ENCODE assay signal across 8 mouse cellular contexts in the genomic region with DNA sequence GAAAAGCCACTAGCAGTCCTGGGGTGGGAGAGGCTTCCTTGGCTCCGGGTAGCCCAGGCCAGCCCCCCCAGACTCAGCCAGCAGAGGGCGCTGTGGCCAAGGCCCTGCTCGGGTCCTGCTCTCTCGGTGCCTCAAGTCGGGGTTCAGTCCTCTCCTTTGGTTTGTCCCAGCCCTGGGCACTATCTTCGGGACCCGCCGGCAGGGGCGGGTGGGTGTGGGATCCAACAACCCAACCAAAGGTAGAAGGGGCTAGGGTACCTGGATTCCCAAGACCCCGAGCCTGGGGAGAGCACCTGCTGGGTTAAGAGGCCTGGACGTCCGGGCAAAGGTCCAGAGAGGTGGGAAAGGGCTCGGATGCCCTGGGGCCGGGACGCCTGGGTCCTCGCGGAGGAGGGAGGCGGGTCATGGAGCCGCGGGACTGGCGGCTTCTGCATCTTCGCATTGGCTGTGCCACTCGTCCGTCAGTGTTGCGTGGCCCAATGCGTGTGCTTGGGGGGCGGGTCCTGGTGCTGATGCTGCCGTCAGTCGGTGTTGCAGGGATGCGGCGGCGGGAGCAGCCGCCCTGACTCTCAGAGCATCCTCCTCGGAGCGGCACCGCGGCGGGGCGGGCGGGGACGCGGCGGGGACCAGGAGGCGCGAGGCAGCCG. TPM values are rescaled to one million over a fixed set of nuclear protein-coding genes. Genes with fewer than 3 reads are reported as not detected.
DNase-seq lines count a peak whose midpoint lies in the region; ATAC-seq and TF ChIP-seq lines count a peak whose summit lies in the region.

A gene (plus strand): TSS at position 499 of the 647 bp plus-strand sequence.

- peak within 1 kb of the TSS; percentile 92 for H3K4me2 ChIP-seq in embryonic facial prominence, embryonic 12.5 days (replicated peaks)
- H3K4me2 ChIP-seq in limb, embryonic 11.5 days (ENCODE audit: low read depth, severe bottlenecking): peak within 1 kb of the TSS; percentile 66
- H3K4me2 ChIP-seq in midbrain, embryonic 14.5 days (ENCODE audit: low read length): peak within 1 kb of the TSS; percentile 81

- H3K9ac ChIP-seq in embryonic facial prominence, embryonic 12.5 days: peak within 1 kb of the TSS; percentile 52
- no peak within 1 kb of the TSS for H3K9ac ChIP-seq in limb, embryonic 11.5 days (ENCODE audit: low read length)
- peak within 1 kb of the TSS; percentile 95 for H3K9ac ChIP-seq in midbrain, embryonic 14.5 days (replicated peaks; ENCODE audit: low read length)

- peak; percentile 75 for DNase-seq in 3T3-L1 (ENCODE audit: low read depth, low spot score)
- DNase-seq in adrenal gland, postnatal 25 days: peak; percentile 86
- peak; percentile 88 to 91 for DNase-seq in heart, adult 18-20 months
- DNase-seq in kidney, adult 2 months: peak; percentile 85
- DNase-seq in limb, embryonic 11.5 days (ENCODE audit: low spot score): peak; percentile 91
- peak; percentile 97 for DNase-seq in midbrain, embryonic 14.5 days
- peak; percentile 68 for DNase-seq in spleen, adult 12 weeks (ENCODE audit: low spot score)

- H3K27ac ChIP-seq in embryonic facial prominence, embryonic 12.5 days: 0 out of 2 replicates have a peak within 1 kb of the TSS, but pooled peaks have one; percentile 11
- no peak within 1 kb of the TSS for H3K27ac ChIP-seq in kidney, adult 2 months (ENCODE audit: insufficient read depth, low read depth, low read length)
- no peak within 1 kb of the TSS for H3K27ac ChIP-seq in limb, embryonic 11.5 days (replicated peaks; ENCODE audit: low read depth, low read length)
- peak within 1 kb of the TSS; percentile 84 for H3K27ac ChIP-seq in midbrain, embryonic 14.5 days (replicated peaks; ENCODE audit: low read depth, low read length)

- peak within 1 kb of the TSS; percentile 51 for H3K4me3 ChIP-seq in embryonic facial prominence, embryonic 12.5 days
- H3K4me3 ChIP-seq in kidney, adult 2 months (ENCODE audit: insufficient read depth, low read depth, low read length): peak within 1 kb of the TSS; percentile 47
- H3K4me3 ChIP-seq in limb, embryonic 11.5 days (ENCODE audit: low read depth, low read length): peak within 1 kb of the TSS; percentile 37
- H3K4me3 ChIP-seq in midbrain, embryonic 14.5 days (replicated peaks; ENCODE audit: low read depth, low read length): peak within 1 kb of the TSS; percentile 68

- no peaks in the 10 kb centered on the region for H3K9me3 ChIP-seq in embryonic facial prominence, embryonic 12.5 days
- H3K9me3 ChIP-seq in limb, embryonic 11.5 days (ENCODE audit: control insufficient read depth, low read length): no peaks in the 10 kb centered on the region
- no peaks in the 10 kb centered on the region for H3K9me3 ChIP-seq in midbrain, embryonic 14.5 days (ENCODE audit: control insufficient read depth, low read length)

- peak; percentile 83 for ATAC-seq in embryonic facial prominence, embryonic 12.5 days (ENCODE audit: insufficient number of reproducible peaks, insufficient read depth, low FRiP score, low TSS enrichment)
- peak; percentile 88 for ATAC-seq in limb, embryonic 11.5 days (ENCODE audit: insufficient number of reproducible peaks, low FRiP score, low TSS enrichment, low read depth)
- peak; percentile 91 for ATAC-seq in midbrain, embryonic 14.5 days (ENCODE audit: low FRiP score, low TSS enrichment)

- TF ChIP-seq CTCF in kidney, adult 2 months (conservative IDR thresholded peaks at IDR 0.05; ENCODE audit: insufficient read depth, insufficient read length, low read depth, low read length): peak; percentile 66

- under 1% methylated on average over 46 of the region's 46 CpGs for WGBS in embryonic facial prominence, embryonic 12.5 days
- WGBS in kidney, adult 2 months: 1% methylated on average over 43 of the region's 46 CpGs
- WGBS in limb, embryonic 11.5 days: 0% methylated on average over 46 of the region's 46 CpGs
- WGBS in midbrain, embryonic 14.5 days: under 1% methylated on average over 46 of the region's 46 CpGs

- peaks cover 62% of the 10 kb centered on the region for H3K27me3 ChIP-seq in embryonic facial prominence, embryonic 12.5 days
- no peaks in the 10 kb centered on the region for H3K27me3 ChIP-seq in kidney, adult 2 months (replicated peaks; ENCODE audit: control insufficient read depth, insufficient read depth, low read length)
- peaks cover 41% of the 10 kb centered on the region for H3K27me3 ChIP-seq in limb, embryonic 11.5 days (ENCODE audit: control insufficient read depth, insufficient read depth, low read length)
- H3K27me3 ChIP-seq in midbrain, embryonic 14.5 days (ENCODE audit: control insufficient read depth, insufficient read depth, low read length): no peaks in the 10 kb centered on the region

- no peaks in the 10 kb centered on the region for H3K36me3 ChIP-seq in embryonic facial prominence, embryonic 12.5 days
- H3K36me3 ChIP-seq in kidney, adult 2 months (ENCODE audit: control insufficient read depth, insufficient read depth, low read length): no peaks in the 10 kb centered on the region
- H3K36me3 ChIP-seq in limb, embryonic 11.5 days (ENCODE audit: control insufficient read depth, insufficient read depth, low read length): no peaks in the 10 kb centered on the region
- no peaks in the 10 kb centered on the region for H3K36me3 ChIP-seq in midbrain, embryonic 14.5 days (ENCODE audit: control insufficient read depth, insufficient read depth, low read length)

- TF ChIP-seq POLR2A in kidney, adult 2 months (IDR thresholded peaks at IDR 0.05; ENCODE audit: low read depth, low read length): no peak

- peaks cover 26% of the 10 kb centered on the region for H3K4me1 ChIP-seq in embryonic facial prominence, embryonic 12.5 days
- H3K4me1 ChIP-seq in kidney, adult 2 months (ENCODE audit: control insufficient read depth, insufficient read depth, low read length): no peaks in the 10 kb centered on the region
- peaks cover 14% of the 10 kb centered on the region for H3K4me1 ChIP-seq in limb, embryonic 11.5 days (ENCODE audit: control insufficient read depth, insufficient read depth, low read length)
- H3K4me1 ChIP-seq in midbrain, embryonic 14.5 days (ENCODE audit: control insufficient read depth, insufficient read depth, low read length): peaks cover 67% of the 10 kb centered on the region

RNA-seq across cellular contexts. Expression of the gene that starts here (rescaled TPM):
- 11.1 and 12.7 TPM in 2 replicates for total RNA-seq in adrenal gland, postnatal 25 days (2021)
- 2.8 and 4.9 TPM in 2 replicates for polyA plus RNA-seq in embryonic facial prominence, embryonic 12.5 days (2016; fragmentation: Nextera tagmentation; extraction: Ambion mirVana)
- total RNA-seq in heart, adult 18-20 months (2021): 1 to 10 TPM; 4.3 to 4.8 TPM
- 5.9 and 6.4 TPM in 2 replicates for polyA plus RNA-seq in kidney, adult 2 months (2012; rRNA removed)
- 0.48 and 1.1 TPM in 2 replicates for polyA plus RNA-seq in limb, embryonic 11.5 days (2014; fragmentation: Nextera tagmentation; extraction: Ambion mirVana)
- polyA plus RNA-seq in midbrain, embryonic 14.5 days (2014; fragmentation: Nextera tagmentation; extraction: Ambion mirVana): 54.1 and 105 TPM in 2 replicates

Comparison
In these comparisons a context has a peak if more than half of its experiments do, and no peak if none do; other contexts are left out.
1. H3K27ac ChIP-seq: peak in embryonic facial prominence, embryonic 12.5 days (single experiment) and midbrain, embryonic 14.5 days (single experiment); none in kidney, adult 2 months (single experiment) and limb, embryonic 11.5 days (single experiment).
2. Peak in every context shown above with its lines, with median percentiles within 50 percentile points of each other: DNase-seq, ATAC-seq, H3K4me2 ChIP-seq and H3K4me3 ChIP-seq.